Mouse (Mus musculus) layer of hippocampus, postnatal 36 days (tissue): ENCODE measurements around the gene Qsox2. TPM values are rescaled to one million over a fixed set of nuclear protein-coding genes. Genes with fewer than 3 reads are reported as not detected.
A peak's percentile ranks its signal among the peaks of the same experiment; 100 is the strongest.

Experiments
- DNase-seq, 2 experiments: peaks; one replicate each; pipeline ENCODE4 v3.0.0; 2022
- total RNA-seq, 2 experiments: library from RNA; stranded (reverse); gene quantifications; 2 replicates each; pipeline ENCODE4 v1.2.3; 2021

The Qsox2 gene
- total RNA-seq, 2 experiments from 2014 or later = 25.6 to 26.2 TPM

DNA sequence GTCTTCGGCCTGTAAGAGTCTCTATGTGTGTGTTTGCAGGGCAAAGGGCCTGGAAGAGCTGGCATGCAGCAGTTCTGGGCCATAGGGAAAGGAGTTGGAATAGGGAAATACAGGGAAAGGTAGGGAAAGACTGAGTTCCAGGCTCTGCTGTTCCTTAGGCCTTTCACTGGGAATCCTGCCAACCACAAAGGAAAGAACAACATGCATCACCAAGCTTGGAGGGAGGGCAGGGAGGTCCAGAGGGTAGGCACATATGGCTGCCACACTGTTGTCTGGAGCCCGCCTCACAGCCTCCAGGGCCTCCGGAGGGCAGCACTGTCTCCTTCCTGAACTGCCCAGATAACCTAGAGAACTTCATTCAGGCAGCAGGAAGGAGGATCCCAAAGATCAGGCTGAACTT lies 13.4 kb downstream of the Qsox2 start:
- DNase-seq = no peak

DNA sequence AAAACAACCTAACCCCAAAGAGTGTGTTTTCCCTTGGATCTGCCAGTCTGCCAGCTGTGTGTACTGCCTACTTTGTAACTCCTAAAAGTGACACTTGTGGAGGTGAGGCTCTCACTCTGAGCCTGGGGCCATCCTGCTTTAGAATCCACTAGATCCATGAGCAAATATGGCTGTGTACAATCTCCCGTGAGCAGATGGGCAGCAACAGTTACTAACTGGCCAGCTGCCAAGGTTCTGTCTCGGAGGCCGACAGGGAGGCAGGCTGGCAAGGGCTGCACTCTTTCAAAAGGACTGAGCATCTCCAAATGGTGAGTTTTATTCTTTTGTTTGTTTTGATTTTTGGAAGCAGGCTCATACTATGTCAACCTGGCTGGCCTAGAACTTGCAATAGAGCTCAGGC lies 22.8 kb downstream of the Qsox2 start:
- DNase-seq = peak in 1 of 2 experiments; percentile 32

DNA sequence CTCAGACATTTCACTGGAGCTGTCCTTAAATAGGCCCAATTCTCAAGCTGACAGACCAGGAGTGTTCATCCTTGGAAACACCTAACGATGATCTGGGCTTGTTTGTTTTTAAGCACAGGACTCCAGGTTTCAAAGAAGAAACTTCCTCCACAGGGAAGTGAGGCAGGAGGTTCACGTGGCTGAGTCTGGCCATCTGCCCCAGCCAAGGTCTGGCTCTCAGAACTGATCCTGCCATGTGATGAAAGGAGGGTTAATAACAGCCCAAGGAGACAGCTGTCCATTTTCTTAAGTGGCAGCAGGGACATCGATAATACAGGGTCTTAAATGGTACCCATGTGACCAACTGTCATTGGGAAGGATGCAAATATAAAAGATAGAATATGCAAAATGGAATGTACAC lies 27.8 kb downstream of the Qsox2 start:
- no peak for DNase-seq

DNA sequence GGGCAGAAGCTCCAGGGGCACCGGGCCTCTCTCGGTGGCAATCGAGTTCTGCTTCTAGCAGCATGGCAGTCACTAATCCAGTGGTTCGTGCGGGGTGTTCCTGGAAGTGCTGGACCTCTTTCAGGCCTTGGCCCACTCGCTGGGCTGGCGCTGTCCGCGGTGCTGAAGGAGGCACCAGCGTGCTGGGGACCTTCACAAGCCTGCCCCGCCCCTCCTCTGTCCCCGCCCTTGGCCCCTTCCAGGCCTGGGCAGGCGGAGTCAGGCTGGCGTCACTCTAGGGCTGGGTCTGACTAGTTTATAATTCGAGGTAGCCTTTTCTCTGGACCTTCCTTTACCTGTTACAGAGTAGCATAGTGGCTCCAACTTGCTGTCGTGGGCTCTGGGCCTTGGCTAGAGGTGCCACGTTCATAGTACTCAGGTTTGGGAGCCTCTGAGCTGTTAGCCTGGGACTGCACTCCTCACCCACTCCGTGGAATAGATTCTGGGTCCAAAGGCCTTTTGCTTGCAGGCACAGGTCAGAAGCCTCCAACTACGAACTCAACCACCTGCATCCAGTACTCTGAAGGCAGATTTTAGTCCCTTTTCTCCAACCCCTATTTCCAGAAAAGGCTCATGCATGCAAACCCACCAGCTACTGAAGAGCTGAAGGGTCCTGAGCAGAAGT lies 29.1 kb downstream of the Qsox2 start, which contains the start of gene Lhx3:
TSS of gene Lhx3 (minus strand) at position 164 of the 664 bp plus-strand sequence.
- DNase-seq = peak; percentile 50 to 55

DNA sequence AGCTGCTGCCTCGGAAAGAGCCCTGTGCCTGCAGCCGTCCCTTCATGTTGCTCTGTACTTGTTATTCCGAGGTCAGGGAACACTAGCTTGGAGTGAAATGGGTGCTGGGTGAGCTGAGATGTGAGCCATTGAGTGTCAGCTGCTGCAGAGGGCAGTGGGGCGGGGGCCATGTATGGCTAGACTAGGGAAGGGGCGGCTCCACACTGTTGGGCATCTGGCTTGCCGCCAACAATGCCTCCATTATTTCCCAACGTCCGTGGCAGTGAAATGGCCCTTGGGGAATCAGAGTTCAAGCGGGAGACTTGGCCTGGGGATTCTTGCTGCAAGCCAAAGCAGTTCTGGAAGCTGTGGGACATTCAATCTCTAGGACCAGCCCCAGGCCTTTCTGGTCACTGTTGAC lies 29.8 kb downstream of the Qsox2 start:
- DNase-seq = no peak

DNA sequence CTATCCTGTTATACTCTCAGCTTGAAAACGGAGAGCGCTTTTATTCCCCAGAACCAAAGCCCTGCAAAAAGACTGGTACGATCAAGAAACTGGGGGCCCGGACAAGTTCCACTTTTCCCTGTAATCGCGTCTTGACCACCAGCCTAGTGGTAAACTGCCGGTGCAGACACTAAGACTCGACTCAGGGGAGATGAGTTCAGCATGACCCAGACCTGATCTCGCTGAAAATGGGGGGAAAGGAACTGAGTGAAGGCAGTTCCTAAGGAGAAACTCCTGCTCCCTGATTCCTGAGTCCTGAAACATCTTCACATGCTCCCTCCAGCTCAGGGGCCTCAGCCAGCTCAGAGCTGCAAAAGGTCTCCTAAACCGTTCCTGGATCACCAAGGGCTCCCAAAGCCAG lies 31.6 kb downstream of the Qsox2 start:
- no peak for DNase-seq

DNA sequence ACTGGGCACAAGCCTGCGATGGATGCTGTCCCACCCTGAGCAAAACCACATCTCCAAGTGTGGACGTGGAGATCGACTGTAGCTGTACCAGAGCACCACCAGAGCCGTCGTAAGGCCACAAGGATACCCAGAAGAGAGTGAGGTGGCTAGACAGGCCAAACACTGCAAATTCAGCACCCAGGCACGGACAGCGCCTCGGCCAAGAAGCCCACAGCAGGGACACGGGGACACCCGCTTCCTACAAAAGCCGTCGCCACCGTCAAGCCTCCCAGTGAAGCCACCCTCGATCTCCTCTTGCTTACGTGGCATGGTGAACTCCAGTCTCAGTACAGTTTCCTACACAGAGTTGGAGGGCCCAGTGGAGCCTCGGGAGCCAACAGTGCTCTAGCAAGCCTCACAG lies 32.2 kb downstream of the Qsox2 start:
- no peak for DNase-seq

DNA sequence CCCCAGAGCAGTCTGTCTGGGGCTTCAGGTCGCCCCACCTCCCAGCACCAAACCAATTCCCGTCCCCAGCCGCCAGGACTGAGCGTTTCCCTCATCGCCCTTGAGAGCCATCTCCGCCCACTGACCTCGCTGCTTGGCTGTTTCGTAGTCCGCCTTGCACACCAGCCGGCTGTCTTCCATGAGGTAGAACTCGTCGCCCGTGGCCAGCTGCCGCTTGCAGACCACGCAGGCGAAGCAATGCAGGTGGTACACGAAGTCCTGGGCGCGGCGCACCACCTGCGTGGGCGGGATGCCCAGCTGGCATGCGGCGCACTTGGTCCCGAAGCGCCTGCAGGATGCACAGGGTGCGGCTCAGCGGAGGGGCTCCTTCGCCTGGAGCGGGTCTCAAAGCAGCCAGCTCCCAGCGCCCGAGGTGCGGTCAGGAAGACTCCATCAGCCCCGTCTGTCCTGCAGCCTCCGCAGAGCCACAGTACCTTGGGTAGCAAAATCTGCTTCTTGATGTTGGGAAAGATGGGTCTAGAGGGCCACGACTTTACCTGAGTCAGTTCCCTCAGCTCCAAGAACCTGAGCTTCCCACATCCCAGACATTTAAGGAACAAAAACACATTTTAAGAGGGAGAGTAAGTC lies 34.4 kb downstream of the Qsox2 start:
- DNase-seq = no peak

DNA sequence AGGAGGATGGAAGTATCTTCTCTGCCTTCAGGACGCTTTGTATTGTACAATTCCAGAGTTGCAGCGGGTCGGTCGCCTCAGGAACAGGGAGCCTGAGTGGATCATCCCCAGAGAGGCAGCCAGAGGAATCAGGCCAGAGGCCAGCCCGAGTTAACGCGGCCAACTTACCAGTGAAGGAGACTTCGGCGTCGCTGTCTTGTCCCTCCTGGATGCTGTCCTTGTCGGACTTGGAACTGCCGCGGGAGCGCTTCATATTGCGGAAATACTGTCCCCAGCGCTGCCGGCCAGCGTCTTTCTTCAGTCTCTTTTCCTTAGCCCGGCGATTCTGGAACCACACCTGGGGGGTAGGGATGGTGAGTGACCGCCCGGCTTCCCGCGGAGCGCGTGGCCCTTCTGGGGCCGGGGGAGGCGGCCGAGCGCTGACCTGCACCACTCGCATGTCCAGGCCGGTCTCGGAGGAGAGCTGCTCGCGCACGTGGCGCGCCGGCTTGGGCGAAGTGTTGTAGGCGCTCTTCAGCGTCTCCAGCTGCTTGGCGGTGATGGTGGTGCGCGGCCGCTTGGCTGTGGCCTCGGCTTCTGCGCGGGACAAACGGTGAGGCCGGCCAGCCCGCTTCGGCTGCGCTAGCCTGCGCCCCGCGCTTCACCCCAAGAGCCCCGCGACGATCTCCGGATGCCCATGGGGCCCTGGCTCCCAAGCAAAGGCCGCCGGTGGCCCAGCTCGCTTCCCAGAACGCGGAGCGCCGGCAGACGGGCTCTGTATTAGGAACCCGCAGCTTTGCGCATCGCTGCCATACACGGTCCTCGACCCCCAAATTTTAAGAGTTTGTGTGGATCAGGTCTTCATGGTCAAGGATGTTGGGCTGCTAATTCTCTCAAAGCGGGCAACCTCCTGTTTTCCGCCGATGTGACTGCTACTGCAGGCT lies 35.1 kb downstream of the Qsox2 start:
- no peak for DNase-seq

DNA sequence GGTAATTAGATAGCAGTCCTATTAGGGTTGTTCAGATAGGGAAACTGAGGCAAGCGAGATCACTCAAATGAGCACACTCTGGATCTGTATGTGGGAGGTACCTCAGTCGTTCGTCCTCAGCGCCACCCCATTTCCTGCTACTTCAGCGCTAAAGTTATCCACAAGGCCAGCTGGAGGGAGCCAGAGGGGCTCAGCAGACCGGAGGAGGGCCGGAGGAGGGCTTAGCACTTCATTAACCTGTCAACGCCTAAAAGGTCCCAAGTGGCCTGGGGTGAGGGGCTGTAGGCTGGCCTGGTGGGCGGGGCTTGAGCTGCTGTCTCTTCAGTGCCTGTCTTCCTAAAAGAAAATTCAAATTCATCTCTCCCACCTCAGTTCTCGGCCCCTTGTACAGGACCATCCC lies 38.8 kb downstream of the Qsox2 start:
- no peak for DNase-seq

DNA sequence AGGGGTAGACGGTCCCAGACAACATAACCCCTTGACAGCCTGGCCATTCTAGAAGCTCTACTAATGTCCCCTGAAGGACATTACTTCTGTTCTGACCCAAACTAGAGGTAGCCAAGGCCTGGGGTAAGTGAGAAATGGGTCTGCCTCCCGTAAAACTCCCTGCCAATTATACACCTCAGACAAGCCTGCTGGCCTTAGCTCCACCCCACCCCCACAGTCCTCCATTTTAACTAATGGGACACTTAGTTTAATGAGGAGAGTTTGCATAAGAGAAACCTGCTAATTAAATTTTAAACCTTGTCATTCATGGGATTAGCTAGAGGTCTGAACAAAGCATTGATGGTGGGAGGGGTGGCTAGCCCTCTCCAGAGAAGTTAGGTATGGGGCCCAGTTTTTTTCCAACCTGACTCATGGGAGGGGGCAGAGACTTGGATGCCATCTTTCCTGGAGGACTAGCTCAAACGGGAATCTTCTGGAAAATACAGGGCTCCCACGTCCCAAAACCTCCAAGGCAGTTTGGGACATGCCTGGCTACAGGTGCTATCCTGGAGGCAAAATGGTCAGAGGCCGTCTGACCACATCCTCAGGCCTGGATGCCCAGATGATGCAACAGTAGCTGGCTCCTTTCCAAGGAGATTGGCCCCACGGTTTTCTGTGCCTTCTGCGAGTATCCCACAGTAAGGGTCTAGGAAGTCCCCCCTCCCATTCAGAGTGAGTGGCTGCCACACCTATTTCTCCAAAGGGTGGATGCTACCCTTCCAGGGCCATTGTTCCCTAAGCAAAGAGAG lies 42.6 kb downstream of the Qsox2 start:
- DNase-seq = no peak

DNA sequence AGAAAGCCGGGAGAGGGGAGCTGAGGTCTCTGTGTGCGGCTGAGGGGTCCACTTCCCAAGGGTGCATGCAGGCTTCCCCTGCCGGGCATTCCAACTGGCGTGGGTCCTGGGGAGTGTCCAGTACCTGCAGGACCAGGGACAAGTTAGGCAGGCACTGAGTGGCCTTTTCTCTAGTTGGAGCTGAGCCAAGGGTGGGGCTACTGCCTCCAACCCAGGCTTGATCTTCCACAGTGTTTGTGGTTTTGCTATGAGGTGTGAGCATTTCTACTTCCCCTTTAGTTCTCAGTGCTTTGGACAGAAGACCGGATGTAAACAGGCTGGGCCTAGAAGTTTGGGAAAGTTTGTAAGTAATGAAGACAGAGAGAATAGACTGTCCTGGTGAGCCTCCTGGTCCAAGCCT lies 48.8 kb downstream of the Qsox2 start:
- no peak for DNase-seq

DNA sequence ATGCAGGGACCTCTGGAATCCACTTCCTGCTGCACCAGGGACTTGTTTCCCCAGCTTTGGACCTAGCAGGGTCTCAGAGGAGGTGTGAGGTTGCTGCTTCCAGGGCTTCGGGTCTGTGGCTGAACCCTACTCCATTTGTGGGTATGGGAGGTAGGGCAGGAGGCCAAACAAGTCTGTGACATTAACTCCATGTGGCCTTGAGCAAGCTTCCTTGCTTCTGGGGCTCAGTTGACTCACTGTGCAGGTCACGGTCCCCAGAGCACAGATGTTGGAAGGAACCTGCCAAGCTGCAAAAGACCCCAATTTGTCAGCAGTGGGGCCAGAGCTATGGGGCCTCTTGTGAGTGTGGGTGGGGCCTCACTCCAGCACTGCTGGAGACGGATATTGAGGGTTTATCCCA lies 53.0 kb downstream of the Qsox2 start:
- DNase-seq = no peak

DNA sequence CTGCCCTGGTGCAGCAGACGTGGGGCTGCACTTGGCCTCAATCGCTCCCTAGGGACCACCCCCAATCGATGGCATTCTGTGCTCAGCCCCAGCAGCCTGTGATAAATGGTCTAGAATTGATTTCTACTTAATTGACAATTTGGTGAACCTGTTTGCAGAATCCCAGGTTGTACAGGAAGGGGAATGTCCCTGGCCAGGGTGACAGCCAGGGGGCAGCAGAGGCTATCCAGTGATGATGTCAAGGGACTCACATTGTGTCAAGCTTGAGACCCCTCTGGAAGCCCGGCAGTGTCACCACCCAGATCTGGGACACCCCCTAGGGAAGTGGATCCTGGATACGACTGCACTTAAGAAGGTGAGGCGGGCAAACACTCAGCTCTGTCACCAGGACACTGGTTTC lies 54.7 kb downstream of the Qsox2 start:
- DNase-seq = no peak

DNA sequence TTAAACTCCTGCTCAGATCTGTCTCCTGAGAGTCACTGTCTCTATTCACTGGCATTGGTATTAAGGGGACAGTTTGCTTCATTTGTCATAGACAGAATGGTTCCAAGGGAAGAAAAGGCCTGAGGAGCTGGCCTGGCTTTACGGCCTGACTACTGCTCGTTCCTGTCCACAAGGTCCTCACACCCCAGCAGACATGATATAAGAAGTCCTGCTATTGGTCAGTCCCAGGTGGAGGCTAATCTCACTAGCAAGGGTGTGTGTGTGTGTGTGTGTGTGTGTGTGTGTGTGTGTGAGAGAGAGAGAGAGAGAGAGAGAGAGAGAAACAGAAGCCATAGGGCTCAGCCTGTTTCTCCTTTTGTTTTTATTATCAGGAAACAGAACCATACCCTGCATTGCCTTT lies 60.1 kb downstream of the Qsox2 start:
- DNase-seq = no peak

DNA sequence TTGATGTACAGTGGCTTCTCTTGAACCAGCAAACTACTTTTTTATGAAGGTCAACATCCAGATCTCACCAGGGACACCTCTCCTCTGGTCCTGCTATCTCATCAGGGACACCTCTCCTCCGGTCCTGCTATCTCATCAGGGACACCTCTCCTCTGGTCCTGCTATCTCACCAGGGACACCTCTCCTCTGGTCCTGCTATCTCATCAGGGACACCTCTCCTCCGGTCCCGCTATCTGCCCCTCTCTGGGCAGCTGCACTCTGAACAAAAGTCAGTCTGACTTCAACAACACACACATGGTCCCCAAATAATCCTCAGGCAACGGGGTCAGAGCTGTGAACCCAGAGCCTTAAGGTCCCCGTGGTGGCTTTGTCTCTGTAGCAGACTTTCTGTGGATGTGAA lies 60.6 kb downstream of the Qsox2 start:
- no peak for DNase-seq

DNA sequence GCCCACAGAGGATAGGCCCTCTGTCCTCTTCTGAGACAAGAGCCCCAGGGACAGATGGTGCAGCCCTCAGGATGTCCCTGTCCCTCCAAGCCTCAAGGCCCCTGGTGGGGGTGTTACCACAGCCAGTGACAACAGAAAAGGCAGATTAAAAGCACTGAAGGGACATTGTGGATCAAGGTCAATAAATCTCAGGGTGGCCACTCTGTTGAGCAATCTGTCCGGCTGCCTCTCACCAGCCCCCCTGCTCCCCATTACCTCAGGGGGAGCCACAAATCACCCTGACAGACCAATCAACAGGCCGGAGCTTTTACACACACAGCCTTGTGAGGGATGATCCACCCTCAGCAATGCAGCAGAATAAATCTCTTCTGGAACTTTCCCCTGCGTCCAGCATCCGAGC lies 62.1 kb downstream of the Qsox2 start:
- DNase-seq = no peak

DNA sequence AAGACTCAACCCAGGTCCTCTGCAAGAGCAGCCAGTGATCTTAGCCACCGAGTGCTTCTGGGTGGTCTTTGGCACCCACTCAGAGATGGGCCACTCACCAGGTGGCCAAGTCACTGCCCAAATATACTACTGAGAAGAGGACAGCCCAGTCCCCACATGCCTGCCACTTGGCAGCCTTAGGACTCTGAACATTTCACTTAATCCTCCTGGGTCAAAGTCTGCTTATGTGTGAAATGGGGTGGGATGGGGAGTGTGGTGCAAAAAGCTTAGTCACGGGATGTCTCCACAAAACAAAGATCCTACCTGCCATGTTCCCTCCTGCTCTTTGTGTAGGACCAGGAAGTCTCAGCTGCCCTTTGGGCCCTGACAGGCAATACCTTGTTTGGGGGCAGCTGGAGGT lies 65.2 kb downstream of the Qsox2 start:
- DNase-seq = no peak

DNA sequence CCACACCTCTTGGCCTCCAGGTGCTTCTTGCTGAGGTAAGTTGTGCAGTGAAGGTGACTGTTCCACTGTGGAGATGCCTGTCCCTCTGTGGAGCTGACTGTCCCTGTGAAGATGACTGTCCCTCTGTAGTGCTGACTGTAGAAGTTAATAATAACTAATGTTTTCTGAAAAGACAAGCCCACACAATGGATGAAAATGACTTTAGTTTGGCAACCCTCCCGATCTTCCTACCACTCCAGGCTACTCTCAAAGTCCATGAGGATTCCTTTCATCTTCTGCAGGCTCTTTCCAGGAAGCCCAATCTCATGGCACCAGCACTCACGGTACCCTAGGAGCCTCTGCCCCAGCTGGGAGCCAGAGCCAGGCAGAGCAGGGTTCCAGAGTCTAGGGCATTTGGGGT lies 66.9 kb downstream of the Qsox2 start:
- DNase-seq = no peak

DNA sequence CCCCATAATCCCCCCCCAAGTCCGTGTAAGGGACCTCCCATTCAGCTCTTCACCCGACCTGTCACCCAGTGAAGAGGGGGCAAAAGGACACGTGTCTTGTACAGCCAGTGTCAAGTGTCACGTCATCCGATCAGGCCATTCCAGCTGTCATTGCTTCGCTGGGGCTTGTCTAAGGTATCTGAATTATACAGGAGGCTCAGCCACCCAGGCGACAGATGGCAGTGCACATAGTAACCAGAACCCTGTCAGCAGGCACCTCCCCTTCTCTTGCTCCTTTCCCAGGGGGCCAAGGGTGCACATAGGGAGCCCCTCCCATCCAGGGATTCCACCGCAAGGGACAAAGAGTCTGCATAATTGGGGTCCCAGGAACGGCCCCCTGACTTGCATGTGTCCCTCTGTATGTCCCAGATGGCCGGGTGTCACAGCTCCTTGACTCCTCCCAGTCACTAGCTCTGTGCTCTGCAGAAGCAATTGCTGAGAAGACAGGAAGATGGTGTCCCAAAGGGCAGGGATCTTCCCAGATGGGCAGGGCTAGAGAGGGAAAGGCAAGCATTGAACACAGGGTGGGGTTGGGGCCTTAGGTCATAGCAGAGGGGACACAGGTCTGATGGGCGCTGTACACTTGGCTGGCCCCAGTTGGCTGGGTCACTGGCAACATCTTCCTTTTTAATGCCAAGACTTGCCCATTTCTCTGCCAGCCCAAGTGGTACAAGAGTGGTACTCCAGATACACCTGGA lies 68.3 kb downstream of the Qsox2 start:
- no peak for DNase-seq

DNA sequence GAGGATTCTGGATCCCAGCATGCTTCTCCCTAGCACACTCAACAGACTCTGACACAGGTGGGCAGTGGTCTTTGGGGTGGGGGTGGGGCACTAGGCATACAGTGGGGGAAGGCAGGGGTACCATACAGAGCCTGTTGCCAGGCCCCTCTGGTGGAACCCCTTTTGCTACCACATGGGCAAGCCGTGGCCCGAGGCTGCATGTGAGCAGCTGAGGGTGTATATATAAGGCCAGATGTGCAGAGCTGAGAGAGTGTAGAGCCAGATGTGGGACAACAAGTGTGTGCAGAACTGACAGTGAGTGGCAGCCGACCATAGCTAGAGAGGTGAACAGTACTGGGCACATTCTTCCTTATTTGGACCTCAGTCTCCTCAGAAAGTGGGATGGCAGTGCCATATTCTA lies 70.4 kb downstream of the Qsox2 start:
- DNase-seq = no peak
